Mouse (Mus musculus) kidney, postnatal 0 days (tissue): ENCODE data around the gene Col4a2. TPM values are rescaled to one million over a fixed set of nuclear protein-coding genes. Genes with fewer than 3 reads are reported as not detected.

Source experiments
- ATAC-seq: fragments of 200-750 bp; cut with Nextera tagmentation; replicated peaks from 2 replicates; pipeline ENCODE4 v1.8.0; 2017; ENCODE audit warnings: low read depth, moderate number of reproducible peaks, moderate TSS enrichment, moderate library complexity; ENCODE audit not compliant: low FRiP score
- DNase-seq: peaks from one replicate; pipeline ENCODE4 v3.0.0-alpha.2; 2016; ENCODE audit warnings: low spot score
- H3K27ac ChIP-seq: fragments of 300-500 bp; sonication (generic); 2 replicates; pipeline ENCODE4 v1.5.1; 2014; ENCODE audit warnings: mild to moderate bottlenecking
- H3K27me3 ChIP-seq: fragments of 300-500 bp; sonication (generic); 2 replicates; pipeline ENCODE4 v1.6.1; 2014; ENCODE audit warnings: low read length, mixed read lengths; ENCODE audit not compliant: insufficient read depth
- H3K36me3 ChIP-seq: fragments of 300-500 bp; sonication (generic); 2 replicates; pipeline ENCODE4 v1.6.1; 2014; ENCODE audit warnings: low read length, mixed read lengths; ENCODE audit not compliant: insufficient read depth
- H3K4me1 ChIP-seq: fragments of 300-500 bp; sonication (generic); replicated peaks from 2 replicates; pipeline ENCODE4 v1.6.1; 2014; ENCODE audit warnings: antibody characterized with exemption, low read length, mixed read lengths; ENCODE audit not compliant: insufficient read depth
- H3K4me2 ChIP-seq: fragments of 300-500 bp; sonication (generic); 2 replicates; pipeline ENCODE4 v1.6.1; 2014; ENCODE audit warnings: mild to moderate bottlenecking, low read length, moderate library complexity, mixed read lengths
- H3K4me3 ChIP-seq: fragments of 300-500 bp; sonication (generic); replicated peaks from 2 replicates; pipeline ENCODE4 v1.5.1; 2014; ENCODE audit warnings: low read depth, low read length
- H3K9ac ChIP-seq: fragments of 300-500 bp; sonication (generic); 2 replicates; pipeline ENCODE4 v1.6.1; 2014; ENCODE audit warnings: low read depth, low read length
- H3K9me3 ChIP-seq: fragments of 300-500 bp; sonication (generic); replicated peaks from 2 replicates; pipeline ENCODE4 v1.6.1; 2016; ENCODE audit warnings: low read length, inconsistent platforms, mixed read lengths
- CTCF ChIP-seq: IDR thresholded peaks from 2 replicates; pipeline ENCODE4 v1.5.1; 2016; ENCODE audit warnings: antibody characterized with exemption, low read depth, mild to moderate bottlenecking, moderate library complexity
- WGBS: fragments of 180-500 bp; shearing (Covaris S2); extraction: QIAGEN DNeasy Blood & Tissue Kit; methylation state at CpG from one replicate; pipeline ENCODE4 v1.1.7; 2014; 5-methylcytosine and 5-hydroxymethylcytosine counted together
- polyA plus RNA-seq: library from polyadenylated mRNA; unstranded; fragments of >200 nt; fragmentation: Nextera tagmentation; extraction: Ambion mirVana; gene quantifications from 2 replicates; pipeline ENCODE4 v1.2.1, GENCODE M21; 2015

Col4a2 gene
- polyA plus RNA-seq, 1 experiment from 2014 or later, result 140 TPM

DNA sequence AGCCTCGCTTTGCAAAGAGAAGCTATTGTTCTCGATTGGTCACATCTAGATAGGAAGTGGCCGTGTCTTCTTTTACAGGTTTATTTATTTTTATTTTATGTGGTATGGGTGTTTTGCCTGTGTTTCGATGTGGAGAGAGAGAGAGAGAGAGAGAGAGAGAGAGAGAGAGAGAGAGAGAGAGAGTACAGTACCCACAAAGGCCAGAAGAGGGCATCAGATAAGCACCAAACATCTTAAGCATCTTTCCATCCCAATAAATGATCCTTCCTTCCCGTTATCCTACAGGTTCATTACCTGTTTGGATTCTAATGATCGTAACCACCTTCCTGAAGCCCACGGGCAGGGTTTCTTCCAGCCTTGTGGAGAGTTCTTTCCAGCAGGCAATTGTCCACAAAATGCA, 110.5 kb downstream of the Col4a2 start:
- Histone ChIP-seq H3K4me2 (no peak overlapping the region), H3K27ac (no peak overlapping the region), H3K4me1 (no peaks in the 10 kb centered on the region), H3K9ac (no peak overlapping the region), H3K9me3 (no peaks in the 10 kb centered on the region), H3K4me3 (no peak overlapping the region), H3K27me3 (no peaks in the 10 kb centered on the region), H3K36me3 (peaks cover 61% of the 10 kb centered on the region)
- ATAC-seq (no peak), DNase-seq (peak; percentile 19)
- TF ChIP-seq CTCF, result peak; percentile 70
- 75% methylated on average over 7 of the region's 7 CpGs for WGBS

DNA sequence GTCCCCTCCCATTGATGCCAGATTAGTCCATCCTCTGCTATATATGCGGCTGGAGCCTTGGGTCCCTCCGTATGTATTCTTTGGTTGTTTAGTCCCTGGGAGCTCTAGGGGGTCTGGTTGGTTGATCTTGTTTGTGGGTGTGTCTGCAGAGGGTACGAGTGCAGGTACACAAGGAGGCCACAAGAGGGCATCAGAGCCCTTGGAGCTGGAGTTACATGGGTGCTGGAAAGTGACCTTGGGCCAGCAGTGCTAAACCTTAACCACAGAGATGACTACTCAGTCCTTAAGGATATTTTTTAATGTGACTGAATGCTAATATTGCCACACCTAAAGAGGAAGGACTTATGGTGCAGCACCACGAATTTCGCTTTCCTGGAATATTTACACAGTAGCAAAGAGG, 118.1 kb downstream of the Col4a2 start:
- H3K9ac ChIP-seq, result no peak overlapping the region
- H3K9me3 ChIP-seq, result no peaks in the 10 kb centered on the region
- no peak for DNase-seq
- H3K36me3 ChIP-seq, result peaks cover 82% of the 10 kb centered on the region
- H3K4me3 ChIP-seq, result no peak overlapping the region
- no peaks in the 10 kb centered on the region for H3K4me1 ChIP-seq
- 0 out of 2 replicates have a peak, but pooled peaks have one; percentile 18 for ATAC-seq
- 72% methylated on average over 5 of the region's 5 CpGs for WGBS
- no peak overlapping the region for H3K4me2 ChIP-seq
- no peak overlapping the region for H3K27ac ChIP-seq
- H3K27me3 ChIP-seq, result no peaks in the 10 kb centered on the region
- peak; percentile 70 for TF ChIP-seq CTCF

DNA sequence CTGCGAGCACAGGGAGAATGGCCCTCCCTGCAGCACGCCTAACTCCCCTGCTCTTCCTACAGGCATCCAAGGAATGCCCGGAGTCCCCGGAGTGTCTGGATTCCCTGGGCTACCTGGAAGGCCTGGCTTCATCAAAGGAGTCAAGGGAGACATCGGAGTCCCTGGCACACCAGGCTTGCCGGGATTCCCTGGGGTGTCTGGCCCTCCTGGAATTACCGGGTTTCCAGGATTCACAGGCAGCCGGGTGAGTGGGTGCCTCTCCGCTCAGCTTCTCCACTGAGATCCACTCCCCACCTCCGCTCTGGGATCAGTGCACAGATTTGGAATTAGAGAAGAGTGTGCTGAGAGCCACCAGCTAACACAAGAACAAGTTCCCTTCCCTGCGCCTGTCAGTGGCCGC, 125.3 kb downstream of the Col4a2 start:
- Histone ChIP-seq H3K36me3 (peaks cover 85% of the 10 kb centered on the region), H3K27me3 (no peaks in the 10 kb centered on the region), H3K27ac (no peak overlapping the region), H3K4me2 (no peak overlapping the region), H3K4me1 (no peaks in the 10 kb centered on the region), H3K4me3 (no peak overlapping the region), H3K9ac (no peak overlapping the region), H3K9me3 (no peaks in the 10 kb centered on the region)
- DNase-seq, result no peak
- 62% methylated on average over 12 of the region's 12 CpGs for WGBS
- no peak for TF ChIP-seq CTCF
- ATAC-seq, result no peak

DNA sequence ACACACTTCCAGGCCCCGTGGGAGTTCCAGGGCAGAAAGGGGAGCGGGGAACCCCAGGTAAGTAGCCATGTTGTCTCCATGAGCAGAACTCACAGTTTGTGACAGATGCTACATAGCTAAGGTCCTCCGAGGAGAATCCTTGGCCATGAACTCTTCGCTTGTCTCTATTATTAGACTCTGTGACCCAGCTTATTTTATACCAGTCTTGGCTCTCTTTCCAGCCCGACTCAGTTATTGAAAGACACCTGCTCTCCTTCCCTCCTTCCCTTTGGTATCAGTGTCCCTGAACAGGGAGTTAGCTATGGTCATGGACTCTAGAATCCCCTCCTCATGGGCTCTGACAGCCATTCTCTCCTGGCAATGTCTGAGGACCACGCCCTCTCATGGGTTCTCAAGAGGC, 128.7 kb downstream of the Col4a2 start:
- TF ChIP-seq CTCF, result no peak
- H3K9ac ChIP-seq, result no peak overlapping the region
- H3K4me1 ChIP-seq, result no peaks in the 10 kb centered on the region
- H3K27me3 ChIP-seq, result no peaks in the 10 kb centered on the region
- WGBS, result 93% methylated on average over 6 of the region's 6 CpGs
- no peak overlapping the region for H3K27ac ChIP-seq
- H3K36me3 ChIP-seq, result peaks cover 80% of the 10 kb centered on the region
- no peak for DNase-seq
- no peak for ATAC-seq
- H3K4me3 ChIP-seq, result no peak overlapping the region
- no peaks in the 10 kb centered on the region for H3K9me3 ChIP-seq
- no peak overlapping the region for H3K4me2 ChIP-seq

DNA sequence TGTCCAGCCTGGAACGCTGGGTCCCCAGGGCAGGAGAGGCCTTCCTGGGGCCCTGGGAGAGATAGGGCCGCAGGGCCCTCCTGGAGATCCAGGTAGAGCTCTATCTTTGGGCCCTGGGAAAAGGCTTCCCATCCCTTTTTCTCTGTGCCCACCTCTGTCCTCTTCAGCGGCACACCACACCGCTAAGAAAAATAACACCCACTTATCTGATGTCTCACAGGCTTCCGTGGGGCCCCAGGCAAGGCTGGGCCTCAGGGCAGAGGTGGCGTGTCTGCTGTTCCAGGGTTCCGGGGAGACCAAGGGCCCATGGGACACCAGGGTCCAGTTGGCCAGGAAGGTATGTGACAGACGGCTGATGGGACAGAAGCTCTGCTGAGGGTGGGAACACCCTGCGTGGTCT, 131.0 kb downstream of the Col4a2 start:
- no peak overlapping the region for H3K27ac ChIP-seq
- no peaks in the 10 kb centered on the region for H3K4me1 ChIP-seq
- no peak overlapping the region for H3K9ac ChIP-seq
- no peaks in the 10 kb centered on the region for H3K9me3 ChIP-seq
- WGBS, result 89% methylated on average over 9 of the region's 9 CpGs
- TF ChIP-seq CTCF, result no peak
- ATAC-seq, result no peak
- H3K27me3 ChIP-seq, result no peaks in the 10 kb centered on the region
- H3K4me3 ChIP-seq, result no peak overlapping the region
- no peak for DNase-seq
- peaks cover 87% of the 10 kb centered on the region for H3K36me3 ChIP-seq
- H3K4me2 ChIP-seq, result no peak overlapping the region

DNA sequence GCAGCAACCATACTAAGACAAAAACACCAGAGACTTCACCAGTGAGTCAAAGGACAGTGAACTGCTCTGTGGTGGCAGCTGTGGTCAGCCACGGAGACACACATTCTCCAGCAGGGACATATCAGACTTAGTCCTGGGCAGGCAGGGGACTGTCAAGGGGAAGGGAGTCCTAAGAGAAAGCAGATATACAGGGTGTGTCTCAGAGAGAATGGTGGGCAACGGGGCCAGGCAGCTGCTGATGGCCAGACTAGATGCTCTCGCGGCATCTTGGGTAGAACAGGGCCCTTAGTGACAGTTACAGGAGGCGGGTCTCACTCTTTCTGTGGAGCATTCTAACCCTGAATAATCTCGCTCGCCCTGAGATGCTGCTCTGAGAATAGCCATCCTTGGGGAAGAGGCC, 131.6 kb downstream of the Col4a2 start:
- no peak for TF ChIP-seq CTCF
- ATAC-seq (no peak), DNase-seq (no peak)
- H3K27me3 ChIP-seq, result no peaks in the 10 kb centered on the region
- peaks cover 87% of the 10 kb centered on the region for H3K36me3 ChIP-seq
- WGBS, result 79% methylated on average over 7 of the region's 7 CpGs
- no peaks in the 10 kb centered on the region for H3K9me3 ChIP-seq
- H3K27ac ChIP-seq, result no peak overlapping the region
- no peak overlapping the region for H3K4me3 ChIP-seq
- H3K4me1 ChIP-seq, result no peaks in the 10 kb centered on the region
- no peak overlapping the region for H3K4me2 ChIP-seq
- no peak overlapping the region for H3K9ac ChIP-seq

DNA sequence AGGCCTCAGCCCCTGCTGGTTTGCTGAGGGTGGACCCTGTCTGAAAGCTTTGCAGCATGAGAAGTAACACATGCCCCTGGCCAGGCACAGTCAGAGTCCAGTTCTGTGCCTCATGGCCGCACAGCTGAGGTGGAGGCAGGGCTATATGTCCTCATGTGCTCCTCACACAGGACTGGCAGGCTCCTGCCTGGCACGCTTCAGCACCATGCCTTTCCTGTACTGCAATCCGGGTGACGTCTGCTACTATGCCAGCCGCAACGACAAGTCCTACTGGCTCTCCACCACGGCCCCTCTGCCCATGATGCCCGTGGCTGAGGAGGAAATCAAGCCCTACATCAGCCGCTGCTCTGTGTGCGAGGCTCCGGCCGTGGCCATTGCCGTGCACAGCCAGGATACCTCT, 133.2 kb downstream of the Col4a2 start:
- Histone ChIP-seq H3K4me2 (no peak overlapping the region), H3K27ac (no peak overlapping the region)

More for the DNA sequence above, 133.2 kb downstream of the Col4a2 start:
- 96% methylated on average over 13 of the region's 13 CpGs for WGBS
- no peak for TF ChIP-seq CTCF
- Histone ChIP-seq H3K9ac (no peak overlapping the region), H3K9me3 (no peaks in the 10 kb centered on the region), H3K4me3 (no peak overlapping the region), H3K27me3 (no peaks in the 10 kb centered on the region), H3K36me3 (peaks cover 71% of the 10 kb centered on the region), H3K4me1 (no peaks in the 10 kb centered on the region)
- DNase-seq (no peak), ATAC-seq (no peak)
